In the genomic region with DNA sequence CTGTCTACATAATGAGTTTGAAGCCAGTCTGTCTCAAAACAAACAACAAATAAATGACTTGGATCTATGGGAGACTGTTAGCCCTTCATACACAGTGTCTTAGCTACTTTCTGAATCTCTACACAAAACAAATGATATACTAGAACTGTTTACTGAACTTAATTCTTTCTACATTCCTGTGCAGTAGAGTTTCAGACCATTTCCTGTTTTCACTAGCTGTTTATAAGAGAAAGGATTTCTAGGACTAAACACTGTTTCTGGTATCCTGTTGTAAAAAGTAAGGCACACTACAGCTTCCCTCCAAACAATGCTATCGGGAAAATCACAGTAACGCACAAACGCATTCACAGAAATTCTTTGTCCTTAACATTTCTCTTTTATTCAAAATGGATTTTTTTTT, we compare ENCODE assay signal across 20 mouse cellular contexts.
"Had no signal": no experiment of that assay in that cellular context is flagged by ENCODE, and none has a peak within 500 bp of the region (broad histone marks: within the 10 kb centered on the region; RNA-seq: fewer than 3 reads in every experiment).

No protein-coding gene starts in this region.

- H3K9me3 ChIP-seq: intestine, embryonic 15.5 days; limb, embryonic 10.5 days; limb, embryonic 13.5 days; liver, embryonic 12.5 days; liver, embryonic 15.5 days; midbrain, embryonic 12.5 days; midbrain, embryonic 15.5 days; neural tube, embryonic 13.5 days; stomach, embryonic 15.5 days had no signal

- H3K9ac ChIP-seq: intestine, embryonic 15.5 days; limb, embryonic 13.5 days; liver, embryonic 12.5 days; liver, embryonic 15.5 days; midbrain, embryonic 12.5 days; midbrain, embryonic 15.5 days; neural tube, embryonic 13.5 days; stomach, embryonic 15.5 days had no signal

- H3K36me3 ChIP-seq: intestine, embryonic 15.5 days; limb, embryonic 10.5 days; limb, embryonic 13.5 days; liver, embryonic 12.5 days; liver, embryonic 15.5 days; midbrain, embryonic 12.5 days; midbrain, embryonic 15.5 days; neural tube, embryonic 13.5 days; stomach, embryonic 15.5 days had no signal

- H3K27ac ChIP-seq: intestine, embryonic 15.5 days; layer of hippocampus, adult 2 months; limb, embryonic 10.5 days; limb, embryonic 13.5 days; liver, embryonic 12.5 days; liver, embryonic 15.5 days; midbrain, embryonic 12.5 days; midbrain, embryonic 15.5 days; neural tube, embryonic 13.5 days; stomach, embryonic 15.5 days had no signal

- DNase-seq: kidney, adult 18-20 months; kidney, adult 9 months; kidney, postnatal 25 days; layer of hippocampus, adult 9-11 months; liver; lung, postnatal 4 days; retina, postnatal 1 day; right cerebral cortex, postnatal 25 days; spleen, adult 18-20 months; thymus, postnatal 25 days had no signal

- H3K27me3 ChIP-seq: intestine, embryonic 15.5 days; limb, embryonic 13.5 days; liver, embryonic 12.5 days; liver, embryonic 15.5 days; midbrain, embryonic 12.5 days; midbrain, embryonic 15.5 days; neural tube, embryonic 13.5 days; stomach, embryonic 15.5 days had no signal

- ATAC-seq: intestine, embryonic 15.5 days; liver, embryonic 12.5 days; midbrain, embryonic 15.5 days had no signal

- H3K4me3 ChIP-seq: intestine, embryonic 15.5 days; layer of hippocampus, adult 2 months; limb, embryonic 10.5 days; limb, embryonic 13.5 days; liver, embryonic 12.5 days; liver, embryonic 15.5 days; midbrain, embryonic 12.5 days; midbrain, embryonic 15.5 days; neural tube, embryonic 13.5 days; stomach, embryonic 15.5 days had no signal

- H3K4me2 ChIP-seq: intestine, embryonic 15.5 days; limb, embryonic 13.5 days; liver, embryonic 12.5 days; liver, embryonic 15.5 days; midbrain, embryonic 12.5 days; midbrain, embryonic 15.5 days; neural tube, embryonic 13.5 days; stomach, embryonic 15.5 days had no signal

- H3K4me1 ChIP-seq: intestine, embryonic 15.5 days; limb, embryonic 10.5 days; limb, embryonic 13.5 days; liver, embryonic 12.5 days; liver, embryonic 15.5 days; midbrain, embryonic 12.5 days; midbrain, embryonic 15.5 days; neural tube, embryonic 13.5 days; stomach, embryonic 15.5 days had no signal
